Mouse (Mus musculus): ENCODE measurements at regions not wholly inside any gene's neighbourhood (a gene's known extent, or its start where the extent isn't known, plus 50 kb on each side); places are given as distances from the start of the nearest gene placed in this dataset.

DNA sequence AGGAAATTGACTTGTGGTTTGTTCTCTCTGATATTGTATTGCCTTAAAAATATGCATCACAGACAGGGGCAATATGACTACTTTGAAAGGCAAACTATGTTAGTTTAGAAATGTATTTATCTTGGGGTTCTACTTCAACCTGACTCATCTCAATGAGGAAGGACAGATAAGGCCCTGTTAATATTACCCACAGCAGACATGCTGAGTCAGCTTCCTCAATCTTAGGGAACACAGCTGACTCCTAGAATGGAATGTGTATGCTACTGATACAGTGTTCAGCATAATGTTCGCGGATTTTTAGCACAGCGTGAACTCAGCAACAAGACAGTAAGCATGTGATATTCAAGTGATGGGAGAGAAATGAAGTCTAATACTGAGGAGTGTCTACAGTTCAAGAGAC lies 807.5 kb upstream of the Aga start:
- DNase-seq (ENCODE audit: low read depth): peak; percentile 51

DNA sequence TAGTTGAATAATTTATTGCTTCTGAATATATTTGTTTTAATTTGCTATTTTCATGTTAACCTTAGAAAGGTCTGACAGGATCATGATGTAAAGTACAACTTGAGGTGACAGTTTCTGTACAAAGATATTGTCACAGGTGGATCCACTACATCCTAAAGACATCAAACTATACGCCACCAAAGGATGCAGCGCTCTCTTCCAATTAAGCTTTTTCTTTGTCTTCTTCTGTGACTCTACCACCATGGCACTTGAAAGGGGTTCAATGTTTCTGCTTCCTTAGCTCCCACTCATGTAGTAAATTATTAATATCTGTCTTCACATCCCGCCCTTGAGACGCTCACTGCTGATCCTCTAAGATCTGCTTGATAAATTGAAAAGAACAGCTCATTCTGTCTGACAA lies 779.4 kb upstream of the Aga start:
- no peak for DNase-seq (ENCODE audit: low read depth)
